Mouse (Mus musculus) frontal cortex, postnatal 36 days (tissue): ENCODE data around the gene Arl11.
"Not testable (repeated sequence)": the region's sequence is repeated elsewhere in the genome, so short reads cannot be mapped to it uniquely, and the experiment has no call there.

ENCODE experiments used
- DNase-seq, 2 experiments: peaks; one replicate each; pipeline ENCODE4 v3.0.0; 2022; ENCODE audit warnings: low spot score in 2 of 2

Gene Arl11

DNA sequence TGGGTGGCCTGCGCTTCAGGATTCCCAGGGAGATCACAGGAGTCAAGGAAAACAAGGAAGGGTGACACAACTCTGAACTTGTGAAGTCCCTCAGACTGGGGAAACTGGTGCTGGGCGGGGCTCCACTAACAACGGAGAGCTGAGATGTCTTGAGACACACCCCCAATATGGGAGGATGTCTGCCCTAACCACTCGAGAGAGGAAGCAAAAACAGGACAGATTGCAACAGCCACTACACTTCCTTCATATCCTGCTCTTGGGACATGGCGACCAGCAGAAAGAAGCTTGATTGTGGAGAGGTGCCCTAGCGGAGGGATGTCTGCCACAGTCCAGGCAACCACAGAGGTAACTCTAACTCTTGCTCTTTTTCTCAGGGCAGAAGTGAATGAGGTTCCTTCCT is at the start of gene Arl11:
TSS of gene Arl11 (plus strand) at position 161 of the 400 bp plus-strand sequence.
- DNase-seq, result no peak

DNA sequence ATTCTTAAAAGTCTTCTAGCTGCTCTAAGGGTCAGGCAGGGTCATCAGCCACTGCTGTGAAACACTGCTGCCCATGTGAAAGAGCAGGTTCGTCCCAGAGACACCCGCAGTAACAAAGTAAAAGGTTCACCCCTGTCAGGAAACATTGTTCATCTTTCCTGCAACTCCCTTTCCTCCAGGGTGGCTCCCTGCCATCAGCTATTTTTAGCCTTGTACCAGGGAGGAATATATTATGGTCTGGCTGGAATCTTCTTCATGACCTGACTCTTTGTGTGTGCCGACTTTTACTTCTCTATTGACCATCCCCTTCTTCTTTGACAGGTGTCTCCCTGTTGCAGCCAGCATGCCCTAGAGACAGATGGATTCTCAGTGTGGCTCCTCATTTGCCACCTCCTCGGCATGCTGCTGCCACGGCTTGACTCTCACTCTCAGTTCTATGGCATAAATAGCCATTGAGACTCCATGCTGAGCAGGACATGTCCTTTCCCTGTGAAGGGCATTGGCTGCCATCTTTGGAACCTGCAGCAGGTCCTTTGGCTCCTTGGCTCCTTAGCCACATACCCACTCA is 41.6 kb upstream of the Arl11 start:
- DNase-seq, result no peak

DNA sequence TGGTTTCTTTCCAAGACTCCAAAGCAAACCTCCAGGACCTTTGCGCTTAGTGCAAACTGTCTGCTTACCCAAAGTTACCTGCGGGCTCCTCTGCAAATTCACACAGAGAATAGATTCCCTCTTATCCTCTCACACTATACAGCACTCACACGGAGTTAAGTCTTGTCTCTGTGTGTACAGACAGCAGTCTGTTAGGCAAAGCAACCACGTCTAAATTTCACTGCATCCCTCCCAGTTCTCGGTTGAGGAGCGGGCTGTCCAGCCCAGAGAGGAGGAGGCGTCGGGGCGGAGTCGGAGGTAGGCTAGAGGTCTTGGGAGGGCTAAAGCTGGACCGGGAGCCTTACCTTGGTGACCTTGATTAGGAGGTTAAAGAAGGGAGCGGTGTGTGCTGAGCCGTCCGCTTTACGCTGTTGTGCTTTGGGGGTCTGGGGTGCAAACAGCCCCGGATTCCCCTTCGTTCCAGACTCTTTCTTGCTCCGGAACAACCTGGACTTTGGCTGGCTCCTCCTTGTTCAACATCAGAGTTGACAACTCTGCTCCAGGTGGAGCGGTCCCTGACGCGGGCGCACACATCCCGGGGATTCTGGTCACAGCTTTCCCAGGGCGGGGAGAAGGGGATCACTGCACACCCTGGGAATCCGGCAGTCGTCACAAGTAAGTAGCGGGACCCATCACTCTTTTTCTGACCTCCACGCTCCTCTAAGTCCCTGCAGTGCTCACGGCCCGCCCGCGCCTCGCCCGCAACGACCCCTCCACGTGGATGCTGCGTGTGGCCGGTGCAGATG is 34.9 kb upstream of the Arl11 start:
- DNase-seq, result no peak

DNA sequence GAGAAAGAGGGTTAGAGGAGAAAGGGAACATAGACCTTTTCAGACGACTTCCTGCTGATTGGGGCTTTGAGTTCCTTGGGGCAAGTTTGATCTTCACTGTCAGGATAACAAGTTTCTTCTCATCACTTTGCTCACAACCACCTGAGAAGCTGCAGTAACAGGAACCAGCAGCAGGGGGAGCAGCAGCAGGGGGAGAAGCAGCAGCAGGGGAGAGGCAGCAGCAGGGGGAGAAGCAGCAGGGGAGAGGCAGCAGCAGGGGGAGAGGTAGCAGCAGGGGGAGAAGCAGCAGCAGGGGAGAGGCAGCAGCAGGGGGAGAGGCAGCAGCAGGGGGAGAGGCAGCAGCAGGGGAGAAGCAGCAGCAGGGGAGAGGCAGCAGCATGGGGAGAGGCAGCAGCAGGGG is 32.3 kb upstream of the Arl11 start:
- DNase-seq, result peak; percentile 17 to 29

DNA sequence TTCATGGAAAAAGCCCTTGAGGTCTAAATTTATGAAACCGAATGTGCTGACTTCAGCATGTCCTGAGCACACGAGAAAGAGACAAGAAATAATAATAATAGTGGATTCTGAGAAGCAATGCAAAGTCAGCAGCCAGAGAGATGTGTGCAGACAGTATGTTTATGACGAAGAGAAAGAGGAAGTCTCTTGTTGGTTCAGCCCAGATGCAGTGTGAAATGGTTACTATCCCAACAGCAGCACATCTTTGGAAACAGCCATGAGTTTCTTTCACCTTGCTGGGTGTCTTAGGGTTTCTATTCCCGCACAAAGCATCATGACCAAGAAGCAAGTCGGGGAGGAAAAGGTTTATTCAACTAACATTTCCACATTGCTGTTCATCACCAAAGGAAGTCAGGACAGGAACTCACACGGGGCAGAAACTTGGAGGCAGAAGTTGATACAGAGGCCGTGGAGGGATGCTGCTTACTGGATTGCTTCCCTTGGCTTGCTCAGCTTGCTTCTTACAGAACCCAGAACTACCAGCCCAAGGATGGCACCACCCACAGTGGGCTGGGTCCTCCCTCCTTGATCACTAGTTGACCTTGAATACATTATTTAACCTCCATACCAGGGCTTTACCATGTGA is 30.8 kb upstream of the Arl11 start:
- DNase-seq, result no peak

DNA sequence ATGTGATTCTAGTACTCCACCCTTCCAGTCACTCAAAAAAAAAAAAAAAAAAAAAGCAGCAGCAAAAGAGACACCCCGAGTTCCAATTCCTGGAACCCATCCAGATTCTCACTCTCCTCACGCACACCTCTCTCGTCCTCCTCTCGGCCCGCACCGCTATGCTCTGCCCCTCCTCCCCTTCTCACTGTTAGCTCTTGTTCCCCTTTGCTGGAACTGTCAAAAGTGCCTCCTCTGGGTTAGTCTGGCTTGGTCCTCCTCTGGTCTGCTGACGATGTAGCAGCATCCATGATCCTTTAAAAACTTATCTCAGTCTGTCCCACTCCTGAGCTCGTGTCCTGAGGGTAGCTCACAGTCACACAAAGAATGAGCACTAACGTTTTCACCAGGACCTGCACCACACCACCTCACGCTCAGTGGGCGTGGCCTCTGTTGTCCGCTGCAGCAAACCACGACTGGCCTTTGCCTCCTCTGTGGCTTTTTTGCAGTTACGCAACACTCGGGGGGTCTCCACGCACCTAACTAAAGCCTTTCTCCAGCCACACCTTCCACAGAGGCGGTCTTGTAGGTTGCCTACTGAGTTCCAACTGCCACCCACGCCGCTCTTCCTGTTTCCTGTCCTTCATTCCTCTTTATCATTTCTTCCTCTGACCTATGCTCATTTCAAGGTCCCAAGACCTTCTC is 20.8 kb upstream of the Arl11 start:
- no peak for DNase-seq

DNA sequence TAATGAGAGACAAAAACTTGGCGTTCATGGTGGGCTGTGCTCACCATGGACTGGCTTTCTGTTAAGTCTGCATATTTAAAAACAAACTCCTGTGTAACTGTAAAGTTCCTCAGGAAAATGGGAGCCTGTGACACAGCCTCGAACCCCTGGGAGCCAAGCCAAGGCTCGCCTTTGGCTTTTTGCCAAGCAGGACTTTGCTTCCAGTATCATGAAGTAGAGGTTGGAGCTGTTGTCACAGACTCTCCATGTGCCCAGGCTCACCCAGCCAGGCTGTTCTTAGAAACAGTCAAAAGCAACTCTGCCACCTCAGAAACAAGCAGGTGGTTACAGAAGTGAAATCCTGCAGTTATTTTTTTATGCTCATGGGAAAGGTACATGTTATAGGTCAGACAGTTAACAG is 18.9 kb upstream of the Arl11 start:
- DNase-seq, result no peak

DNA sequence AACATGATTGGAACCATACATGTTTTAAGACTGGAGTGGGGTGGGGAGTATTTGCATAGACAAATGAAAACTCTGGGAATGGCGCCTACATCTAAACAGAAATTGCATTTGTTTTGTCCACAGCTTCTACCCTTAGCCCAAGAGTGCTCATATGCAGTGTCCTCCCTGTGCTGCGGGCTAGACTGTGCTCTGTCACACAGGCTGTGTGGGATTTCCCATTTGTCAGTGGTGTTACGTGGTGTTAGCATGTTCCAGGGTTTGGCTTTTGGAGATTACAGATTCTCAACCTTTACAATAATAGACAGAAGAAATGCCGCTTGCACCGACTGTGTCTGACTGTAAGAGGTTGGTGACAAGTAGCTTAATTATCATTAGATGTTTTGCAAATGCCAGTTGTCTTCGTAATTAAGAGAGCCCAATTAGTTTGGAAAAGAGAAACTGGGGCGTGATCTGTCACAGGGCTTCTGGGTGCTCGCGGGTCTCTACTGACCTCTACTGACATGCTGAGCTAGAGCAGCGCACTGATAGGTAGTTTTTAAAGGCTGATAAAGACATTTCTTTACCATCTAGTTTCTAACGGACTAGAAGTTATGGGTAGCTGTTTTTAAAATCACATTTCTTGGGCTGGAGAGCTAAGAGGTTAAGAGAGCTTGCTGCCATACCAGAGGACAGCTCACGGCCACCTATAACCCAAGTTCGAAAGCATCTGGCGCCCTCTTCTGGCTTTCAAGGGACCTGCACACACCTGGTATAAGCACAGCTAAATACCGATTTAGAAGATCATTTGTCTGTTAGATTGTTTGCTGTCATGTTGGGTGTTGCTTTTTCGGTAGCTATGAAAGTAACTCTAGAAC is 15.4 kb upstream of the Arl11 start:
- peak; percentile 30 to 70 for DNase-seq

DNA sequence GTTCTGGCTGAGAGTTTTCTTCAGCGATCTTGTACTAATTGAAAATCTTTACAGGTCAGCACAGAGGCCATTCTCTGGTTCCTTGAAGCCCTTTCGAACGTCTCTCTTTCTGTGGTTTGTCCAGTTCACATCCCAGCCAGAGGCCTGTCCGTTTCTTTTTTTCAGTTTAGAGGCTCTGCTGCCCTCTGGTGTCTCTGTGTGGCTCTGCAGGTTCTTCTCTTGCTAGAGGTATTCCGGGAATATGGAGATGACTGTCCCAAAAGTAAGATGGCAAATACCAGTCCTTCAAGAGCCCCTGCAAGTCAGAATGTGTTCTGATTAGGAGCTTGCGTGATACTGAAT is 14.8 kb upstream of the Arl11 start:
- peak; percentile 41 to 50 for DNase-seq

DNA sequence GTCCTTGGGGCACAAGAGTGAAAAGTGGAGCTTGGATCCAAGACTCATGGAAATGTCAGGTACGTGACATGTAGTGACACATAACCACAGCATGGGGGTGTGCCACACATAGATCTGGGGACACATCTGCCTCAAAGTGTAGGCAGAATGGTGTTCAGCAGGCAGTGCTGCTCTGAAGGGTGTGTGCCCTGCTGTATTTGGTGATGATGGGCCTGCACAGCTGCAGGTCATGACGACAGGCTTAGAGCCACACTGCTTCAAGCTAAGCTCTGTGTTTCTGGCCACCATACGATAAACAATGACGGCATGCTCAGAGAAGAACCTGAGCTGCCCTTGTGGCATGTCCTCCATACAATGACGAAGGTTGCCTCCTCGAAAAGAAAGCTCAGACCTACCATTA is 9.7 kb upstream of the Arl11 start:
- DNase-seq, result no peak

DNA sequence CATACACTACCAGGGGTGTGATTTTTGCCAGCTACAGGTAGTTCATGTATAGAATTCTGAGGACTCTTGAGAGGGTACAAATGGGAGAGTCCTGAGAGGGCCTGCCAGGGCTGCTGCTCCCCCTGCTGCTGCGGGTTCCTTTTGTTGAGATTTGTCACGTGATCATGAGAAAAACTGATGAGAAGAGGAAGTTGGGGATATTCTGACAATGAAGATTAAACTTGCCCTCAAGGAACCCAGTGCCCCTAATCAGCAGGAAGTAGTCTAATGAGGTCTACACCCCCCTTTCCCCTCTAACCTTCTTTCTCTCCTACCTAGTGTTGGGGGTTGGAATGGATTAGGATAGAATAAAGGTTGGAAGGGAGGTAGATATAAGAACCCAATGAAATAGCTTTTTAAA is 8.2 kb upstream of the Arl11 start:
- DNase-seq, result no peak

DNA sequence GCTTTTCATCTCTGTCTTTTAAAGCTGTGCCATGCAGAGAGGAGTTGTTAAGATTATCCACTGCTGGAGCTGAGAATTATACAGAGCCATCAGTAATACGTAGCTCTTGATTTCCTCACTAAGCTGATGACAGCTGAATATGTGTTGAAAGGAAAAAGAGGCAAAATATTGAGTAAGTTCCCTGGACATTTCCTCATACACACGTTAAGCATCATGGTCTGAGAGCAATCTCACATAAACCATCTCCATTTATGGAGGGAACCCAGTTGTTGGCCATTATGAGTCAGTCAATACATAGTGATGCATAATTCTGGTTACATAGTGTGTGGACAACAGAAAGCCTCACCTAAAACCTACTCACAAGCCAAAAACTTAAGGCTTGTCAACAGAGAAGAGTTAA is 7.1 kb upstream of the Arl11 start:
- no peak for DNase-seq

DNA sequence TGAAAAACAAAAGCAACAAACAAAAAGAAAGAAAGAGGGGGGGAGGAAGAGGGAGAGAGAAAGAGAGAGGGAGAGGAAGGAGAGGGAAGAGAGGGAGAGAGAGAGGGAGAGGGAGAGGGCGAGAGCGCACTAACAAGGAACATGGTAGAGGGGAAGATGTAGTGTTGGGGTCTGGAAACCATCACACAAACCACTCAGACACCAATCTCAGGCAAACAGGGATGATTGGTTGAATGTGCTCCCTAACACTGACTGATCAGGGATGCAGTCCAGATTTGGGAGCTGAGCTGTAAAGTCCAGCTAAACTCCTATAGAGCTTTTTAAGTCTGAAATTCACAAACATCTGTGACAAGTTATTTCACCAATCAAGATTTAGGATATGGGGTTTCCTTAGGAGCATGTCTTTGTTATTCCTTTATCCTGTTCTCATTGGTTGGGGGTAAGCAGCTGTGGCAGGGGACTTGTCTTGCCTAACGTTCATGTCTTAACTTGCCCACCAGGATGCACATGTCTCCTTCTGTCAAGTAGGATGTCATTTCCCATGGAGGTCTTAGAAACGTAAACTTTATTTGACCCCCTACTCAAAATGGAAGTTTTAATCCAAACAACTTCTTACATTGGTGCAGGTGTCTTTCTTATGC is 5.5 kb upstream of the Arl11 start:
- no peak for DNase-seq

DNA sequence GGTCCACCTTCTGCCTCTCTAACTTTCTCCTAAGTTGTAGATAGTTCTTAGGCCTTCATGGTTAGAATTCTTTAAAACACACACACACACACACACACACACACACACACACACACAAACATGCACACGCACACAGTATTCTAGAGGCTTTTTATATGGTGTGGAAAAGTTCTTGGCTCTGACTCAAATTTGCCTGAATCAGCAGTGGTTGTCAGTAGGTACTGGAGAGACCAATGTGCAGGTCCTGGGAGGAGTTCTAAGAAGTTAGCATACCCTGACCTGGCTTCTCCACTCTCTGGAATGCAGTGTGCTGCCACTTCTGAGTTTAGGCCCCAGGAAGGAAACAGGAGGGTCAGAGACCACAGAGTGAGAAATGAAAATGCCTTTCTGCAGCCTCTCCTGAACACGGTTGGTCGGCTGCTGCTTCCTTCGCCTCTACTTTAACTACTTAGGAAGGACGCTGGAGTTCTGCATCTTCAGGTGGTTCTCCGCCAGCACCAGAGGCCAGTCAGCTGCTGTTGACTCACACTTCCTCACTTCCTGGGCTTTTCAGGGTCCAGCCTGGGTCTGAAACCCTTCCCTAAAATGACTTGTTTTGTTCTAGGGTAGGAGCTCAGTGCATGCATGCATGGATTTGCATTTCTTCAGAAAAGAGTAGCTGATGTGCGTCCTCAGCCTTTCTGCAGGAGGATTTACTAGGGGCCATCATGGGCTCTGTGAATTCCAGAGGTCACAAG is 651 bp downstream of the Arl11 start:
- no peak for DNase-seq

DNA sequence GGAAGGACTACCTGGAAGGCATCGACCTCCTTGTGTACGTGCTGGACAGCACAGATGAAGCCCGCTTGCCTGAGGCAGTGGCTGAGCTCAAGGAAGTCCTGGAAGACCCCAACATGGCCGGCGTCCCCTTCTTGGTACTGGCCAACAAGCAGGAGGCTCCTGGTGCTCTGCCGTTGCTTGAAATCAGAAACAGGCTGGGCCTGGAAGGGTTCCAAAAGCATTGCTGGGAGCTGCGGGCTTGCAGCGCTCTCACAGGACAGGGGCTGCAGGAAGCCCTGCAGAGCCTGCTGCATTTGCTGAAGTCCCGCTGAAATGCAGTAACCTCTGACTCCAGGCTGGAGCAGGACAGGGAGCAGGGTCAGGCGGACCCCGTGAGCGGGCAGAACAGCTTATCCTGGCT is 1.4 kb downstream of the Arl11 start:
- no peak for DNase-seq

DNA sequence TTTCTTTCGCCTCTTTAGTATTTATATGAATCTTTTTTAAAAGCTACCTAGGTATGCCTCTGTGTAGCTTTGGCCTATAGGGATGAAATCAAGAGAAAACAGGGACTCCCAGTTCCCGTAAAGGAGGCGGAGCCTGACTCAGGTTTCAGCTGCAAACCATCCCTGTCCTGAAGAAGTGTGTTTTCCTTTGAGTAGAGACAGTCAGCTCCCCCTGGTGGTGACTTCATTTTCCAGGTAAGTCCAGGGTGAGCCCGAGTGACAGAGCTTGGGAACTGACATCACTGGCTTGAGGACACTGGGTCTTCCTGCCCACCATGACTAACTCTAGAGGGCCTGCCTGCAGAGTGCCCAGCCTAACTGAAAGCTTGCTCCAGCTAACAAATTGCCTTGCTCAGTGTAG is 7.3 kb downstream of the Arl11 start:
- DNase-seq, result peak; percentile 37 to 65

DNA sequence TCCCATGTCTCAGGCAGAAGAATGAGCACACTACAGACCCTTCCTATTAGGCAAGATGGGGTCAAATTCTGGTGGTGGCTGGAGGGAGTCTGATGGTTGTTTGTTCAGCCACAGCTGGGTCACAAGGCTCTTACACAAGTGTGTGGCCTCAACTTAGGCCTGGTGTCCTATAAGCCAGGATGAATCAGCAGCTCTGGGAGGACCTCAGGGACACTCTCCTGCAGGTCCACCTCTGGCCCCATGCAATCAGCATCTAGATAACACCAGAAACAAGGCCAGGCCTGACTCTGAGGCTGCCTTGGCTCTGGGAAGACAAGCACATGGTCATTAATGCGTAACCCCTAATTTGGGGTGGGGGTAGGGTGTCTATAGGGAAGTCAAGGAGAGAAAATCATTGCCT is 11.2 kb downstream of the Arl11 start:
- no peak for DNase-seq

DNA sequence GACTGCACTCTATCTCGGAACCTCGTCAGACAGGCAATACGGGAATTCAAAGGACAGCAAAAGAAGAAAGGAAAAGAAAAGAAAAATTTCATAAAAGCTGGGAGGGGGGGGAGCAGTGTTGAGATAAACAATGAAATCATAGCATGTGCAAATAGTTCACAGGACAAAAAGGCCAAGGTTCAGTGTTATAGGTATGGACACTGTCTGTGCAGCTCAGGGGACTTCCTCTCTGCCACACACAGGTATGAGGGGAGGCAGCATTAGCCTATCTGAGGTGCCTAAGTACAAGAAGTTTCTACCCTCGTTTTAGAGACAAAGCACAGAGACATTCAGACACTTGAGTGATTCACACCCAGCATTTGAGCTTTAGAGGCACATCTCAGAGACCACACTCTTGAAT is 11.6 kb downstream of the Arl11 start:
- no peak for DNase-seq

DNA sequence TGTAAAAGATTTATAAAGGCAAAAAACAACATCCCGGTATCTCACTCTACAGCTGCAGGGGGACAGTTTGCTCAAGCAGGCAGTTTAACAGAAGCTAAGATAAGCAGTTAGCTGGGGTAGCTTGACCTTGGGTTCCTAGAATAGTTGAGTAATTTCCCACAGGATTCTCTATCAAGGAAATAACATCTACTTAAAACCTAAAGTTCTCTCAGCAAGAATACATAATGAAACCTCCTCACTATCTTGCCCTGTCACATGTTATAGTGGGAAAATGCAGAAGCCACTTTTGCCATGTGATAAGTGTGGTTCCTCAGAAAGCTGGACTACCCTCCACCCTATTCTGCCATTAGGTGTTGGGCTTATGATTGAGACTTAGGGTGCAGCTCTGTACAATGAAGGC is 13.2 kb downstream of the Arl11 start:
- DNase-seq, result no peak

DNA sequence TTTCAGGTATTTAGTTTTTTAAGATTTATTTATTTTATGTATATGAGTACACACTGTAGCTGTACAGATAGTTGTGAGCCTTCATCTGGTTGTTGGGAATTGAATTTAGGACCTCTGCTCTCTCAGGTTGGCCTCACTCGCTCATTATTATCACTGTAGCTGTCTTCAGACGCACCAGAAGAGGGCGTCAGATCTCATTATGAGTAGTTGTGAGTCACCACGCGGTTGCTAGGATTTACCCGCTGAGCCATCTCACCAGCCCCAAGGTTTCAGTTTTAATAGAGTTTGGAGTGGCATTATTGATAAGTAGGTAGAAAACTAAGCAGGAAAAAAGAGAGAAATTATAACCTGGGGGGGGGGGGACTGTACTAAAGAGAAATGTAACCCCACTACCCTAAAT is 17.5 kb downstream of the Arl11 start:
- not testable (repeated sequence) for DNase-seq
